Comparison of ENCODE assay signal across 8 mouse cellular contexts in genomic region chr9:21091707-21092320, GRCm38 (mm10). TPM values are rescaled to one million over a fixed set of nuclear protein-coding genes. Genes with fewer than 3 reads are reported as not detected.
DNase-seq lines count a peak whose midpoint lies in the region; ATAC-seq and TF ChIP-seq lines count a peak whose summit lies in the region.

TSS of gene Gm38431 (minus strand) at chr9:21091997.
TSS of gene Raver1 (minus strand) at chr9:21092008.

- peak within 1 kb of the TSS; percentile 96 for H3K9ac ChIP-seq in CH12.LX (ENCODE audit: insufficient read depth, low read depth)
- peak within 1 kb of the TSS; percentile 82 for H3K9ac ChIP-seq in forebrain, embryonic 11.5 days (ENCODE audit: low read length)
- peak within 1 kb of the TSS; percentile 85 for H3K9ac ChIP-seq in heart, embryonic 16.5 days (ENCODE audit: low read length)
- peak within 1 kb of the TSS; percentile 66 for H3K9ac ChIP-seq in liver, embryonic 15.5 days
- H3K9ac ChIP-seq in neural tube, embryonic 12.5 days, result peak within 1 kb of the TSS; percentile 65

- TF ChIP-seq RAD21 in CH12.LX (IDR thresholded peaks at IDR 0.05; ENCODE audit: low read depth, low read length), result no peak

- peak within 1 kb of the TSS; percentile 63 for H3K4me2 ChIP-seq in CH12.LX (ENCODE audit: insufficient read depth, low read depth, poor library complexity, severe bottlenecking)
- peak within 1 kb of the TSS; percentile 92 for H3K4me2 ChIP-seq in forebrain, embryonic 11.5 days (ENCODE audit: low read depth, low read length, severe bottlenecking)
- H3K4me2 ChIP-seq in heart, embryonic 16.5 days (ENCODE audit: low read depth, low read length), result peak within 1 kb of the TSS; percentile 91
- H3K4me2 ChIP-seq in liver, embryonic 15.5 days, result peak within 1 kb of the TSS; percentile 82
- H3K4me2 ChIP-seq in neural tube, embryonic 12.5 days (replicated peaks), result peak within 1 kb of the TSS; percentile 90

- peaks cover 9 to 40% of the 10 kb centered on the region in 2 experiments for H3K4me1 ChIP-seq in CH12.LX (ENCODE audit: control insufficient read depth in 1 of 2, insufficient read depth in 2 of 2)
- H3K4me1 ChIP-seq in forebrain, embryonic 11.5 days (replicated peaks; ENCODE audit: control insufficient read depth, insufficient read depth, low read length), result peaks cover 10% of the 10 kb centered on the region
- peaks cover 15% of the 10 kb centered on the region for H3K4me1 ChIP-seq in heart, embryonic 16.5 days (ENCODE audit: control insufficient read depth, insufficient read depth, low read length)
- peaks cover 48% of the 10 kb centered on the region for H3K4me1 ChIP-seq in liver, embryonic 15.5 days (replicated peaks)
- H3K4me1 ChIP-seq in neural tube, embryonic 12.5 days, result peaks cover 12% of the 10 kb centered on the region

- no peak for TF ChIP-seq CTCF in CH12.LX (conservative IDR thresholded peaks at IDR 0.05 in 1 of 2, IDR thresholded peaks at IDR 0.05 in 1 of 2; ENCODE audit: low read depth in 2 of 2, low read length in 2 of 2)

- no peak for TF ChIP-seq EP300 in CH12.LX (IDR thresholded peaks at IDR 0.05; ENCODE audit: low read length)

- no peaks in the 10 kb centered on the region for H3K27me3 ChIP-seq in CH12.LX (replicated peaks)
- no peaks in the 10 kb centered on the region for H3K27me3 ChIP-seq in forebrain, embryonic 11.5 days (ENCODE audit: control insufficient read depth, insufficient read depth, low read length)
- no peaks in the 10 kb centered on the region for H3K27me3 ChIP-seq in heart, embryonic 16.5 days (ENCODE audit: control insufficient read depth, insufficient read depth, low read length)
- no peaks in the 10 kb centered on the region for H3K27me3 ChIP-seq in liver, embryonic 15.5 days
- H3K27me3 ChIP-seq in neural tube, embryonic 12.5 days (replicated peaks), result no peaks in the 10 kb centered on the region

- peak; percentile 100 for ATAC-seq in forebrain, embryonic 11.5 days (replicated peaks; ENCODE audit: low FRiP score)
- peak; percentile 100 for ATAC-seq in heart, embryonic 16.5 days (replicated peaks; ENCODE audit: extremely low read depth, insufficient read depth, low FRiP score)
- peak; percentile 98 for ATAC-seq in liver, embryonic 15.5 days (ENCODE audit: insufficient read depth)
- ATAC-seq in neural tube, embryonic 12.5 days (ENCODE audit: low FRiP score, low read depth), result peak; percentile 99

- peaks cover 45% of the 10 kb centered on the region for H3K79me2 ChIP-seq in CH12.LX (replicated peaks; ENCODE audit: control insufficient read depth, extremely low read depth, insufficient read depth, poor library complexity, severe bottlenecking)

- peaks cover 42 to 60% of the 10 kb centered on the region in 2 experiments for H3K36me3 ChIP-seq in CH12.LX (replicated peaks in 1 of 2; ENCODE audit: control insufficient read depth in 1 of 2, insufficient read depth in 1 of 2, low read length in 1 of 2)
- peaks cover 14% of the 10 kb centered on the region for H3K36me3 ChIP-seq in forebrain, embryonic 11.5 days (ENCODE audit: control insufficient read depth, insufficient read depth, low read length)
- peaks cover 24% of the 10 kb centered on the region for H3K36me3 ChIP-seq in heart, embryonic 16.5 days (ENCODE audit: control insufficient read depth, insufficient read depth)
- H3K36me3 ChIP-seq in liver, embryonic 15.5 days (replicated peaks), result peaks cover 39% of the 10 kb centered on the region
- peaks cover 34% of the 10 kb centered on the region for H3K36me3 ChIP-seq in neural tube, embryonic 12.5 days

- in situ Hi-C loops in CH12.LX (cut with MboI; ENCODE audit: low pct_ligation_motif_present, low pct_unique_long_range_greater_than_20kb, low sequenced_read_pairs), result loop anchor here (5.0 kb wide), 1 partner anchor 40 kb away; the partner anchor contains the start of gene Tyk2

- peak; percentile 96 for TF ChIP-seq POLR2A in CH12.LX (IDR thresholded peaks at IDR 0.05; ENCODE audit: low read depth, low read length)

- peak within 1 kb of the TSS; percentile 95 for H3K27ac ChIP-seq in CH12.LX (ENCODE audit: insufficient read depth, low read depth)
- H3K27ac ChIP-seq in forebrain, embryonic 11.5 days (ENCODE audit: low read depth, low read length), result peak within 1 kb of the TSS; percentile 82
- peak within 1 kb of the TSS; percentile 88 for H3K27ac ChIP-seq in heart, embryonic 16.5 days (ENCODE audit: low read length)
- peak within 1 kb of the TSS; percentile 84 for H3K27ac ChIP-seq in liver, embryonic 15.5 days (replicated peaks)
- H3K27ac ChIP-seq in neural tube, embryonic 12.5 days, result peak within 1 kb of the TSS; percentile 69

- dilution Hi-C loops in CH12.LX (cut with MboI; ENCODE audit: extremely low pct_ligation_motif_present, extremely low pct_unique_long_range_greater_than_20kb, low sequenced_read_pairs), result no loop called here

- peak; percentile 99 for DNase-seq in CH12.LX (ENCODE audit: extremely low read depth)
- peak; percentile 97 for DNase-seq in c-Kit-positive CD71-positive TER-119-negative erythroid progenitor cells, embryonic 14.5 days (ENCODE audit: low read depth)
- DNase-seq in forebrain, embryonic 11.5 days (ENCODE audit: low spot score), result peak; percentile 99
- DNase-seq in kidney, postnatal 36 days, result peak; percentile 99
- DNase-seq in telencephalon, adult 2 months (ENCODE audit: low read depth, low spot score), result peak; percentile 98

- peak within 1 kb of the TSS; percentile 78 to 92 (median 85) for H3K4me3 ChIP-seq in CH12.LX (replicated peaks in 1 of 3; ENCODE audit: low read depth in 2 of 3, low read length in 2 of 3, poor library complexity in 1 of 3)
- H3K4me3 ChIP-seq in forebrain, embryonic 11.5 days (ENCODE audit: low read depth, low read length), result peak within 1 kb of the TSS; percentile 72
- H3K4me3 ChIP-seq in heart, embryonic 16.5 days (ENCODE audit: low read length), result peak within 1 kb of the TSS; percentile 75
- peak within 1 kb of the TSS; percentile 76 for H3K4me3 ChIP-seq in liver, embryonic 15.5 days (replicated peaks)
- peak within 1 kb of the TSS; percentile 64 for H3K4me3 ChIP-seq in neural tube, embryonic 12.5 days

- no peaks in the 10 kb centered on the region for H3K9me3 ChIP-seq in CH12.LX (replicated peaks; ENCODE audit: low read length)
- H3K9me3 ChIP-seq in forebrain, embryonic 11.5 days (ENCODE audit: control insufficient read depth, low read length), result no peaks in the 10 kb centered on the region
- H3K9me3 ChIP-seq in heart, embryonic 16.5 days (replicated peaks; ENCODE audit: control insufficient read depth, low read length), result no peaks in the 10 kb centered on the region
- no peaks in the 10 kb centered on the region for H3K9me3 ChIP-seq in liver, embryonic 15.5 days (replicated peaks)
- no peaks in the 10 kb centered on the region for H3K9me3 ChIP-seq in neural tube, embryonic 12.5 days

- WGBS in forebrain, embryonic 11.5 days, result under 1% methylated on average over 54 of the region's 54 CpGs
- WGBS in heart, embryonic 16.5 days, result under 1% methylated on average over 54 of the region's 54 CpGs
- WGBS in liver, embryonic 15.5 days (ENCODE audit: insufficient replicate concordance), result under 1% methylated on average over 54 of the region's 54 CpGs
- WGBS in neural tube, embryonic 12.5 days, result under 1% methylated on average over 54 of the region's 54 CpGs

TF ChIP-seq in CH12.LX, 34 proteins besides CTCF, POLR2A, EP300 and RAD21 (continues in another document):
- TF ChIP-seq CHD2 (IDR thresholded peaks at IDR 0.05; ENCODE audit: low read length), result peak; percentile 81
- TF ChIP-seq MAZ (IDR thresholded peaks at IDR 0.05; ENCODE audit: low read depth, low read length), result peak; percentile 85; the same call in 1 of the 2 replicates
- TF ChIP-seq SMC3 (IDR thresholded peaks at IDR 0.05; ENCODE audit: low read depth, low read length), result 0 out of 2 replicates have a peak, but pooled peaks have one; percentile 5
- peak; percentile 97 for TF ChIP-seq TBP (conservative IDR thresholded peaks at IDR 0.05; ENCODE audit: low read depth, low read length)
- peak; percentile 98 for TF ChIP-seq NELFE (IDR thresholded peaks at IDR 0.05; ENCODE audit: low read depth, low read length)
- TF ChIP-seq MXI1 (IDR thresholded peaks at IDR 0.05; ENCODE audit: low read depth, low read length), result peak; percentile 52
- no peak; the same call in 1 of the 2 replicates for TF ChIP-seq RCOR1 (conservative IDR thresholded peaks at IDR 0.05; ENCODE audit: low read depth, low read length)
- peak; percentile 89; the same call in 1 of the 2 replicates for TF ChIP-seq NRF1 (IDR thresholded peaks at IDR 0.05; ENCODE audit: low read depth, low read length)
- peak; percentile 81; the same call in 1 of the 2 replicates for TF ChIP-seq POLR2AphosphoS2 (IDR thresholded peaks at IDR 0.05; ENCODE audit: low read depth, low read length)
- TF ChIP-seq KAT2A (IDR thresholded peaks at IDR 0.05; ENCODE audit: insufficient replicate concordance, low read length), result peak; percentile 39; the same call in 1 of the 2 replicates
- TF ChIP-seq MAX (IDR thresholded peaks at IDR 0.05; ENCODE audit: low read length), result peak; percentile 25; the same call in 1 of the 2 replicates
- TF ChIP-seq HCFC1 (IDR thresholded peaks at IDR 0.05; ENCODE audit: low read depth, low read length), result peak; percentile 72
- TF ChIP-seq TCF12 (IDR thresholded peaks at IDR 0.05; ENCODE audit: low read depth, low read length), result peak; percentile 91
- no peak for TF ChIP-seq GABPA (IDR thresholded peaks at IDR 0.05; ENCODE audit: insufficient replicate concordance, low read depth, low read length)
- TF ChIP-seq ZMIZ1 (IDR thresholded peaks at IDR 0.05; ENCODE audit: low read depth, low read length), result peak; percentile 91
- peak; percentile 60 for TF ChIP-seq SIN3A (IDR thresholded peaks at IDR 0.05; ENCODE audit: low read length)

RNA-seq across cellular contexts. Expression of gene Gm38431, which starts in this region (rescaled TPM):
- total RNA-seq in CH12.LX (2012; rRNA removed) (20.6 and 30.5 TPM in 2 replicates), CH12.LX (2014; rRNA removed) (0.26 and 1.1 TPM in 2 replicates)
- polyA plus RNA-seq in CH12.LX (2012; ENCODE audit: insufficient read length, low read depth), result 7.1 and 9.8 TPM in 2 replicates
- polyA plus RNA-seq in forebrain, embryonic 11.5 days (2014; fragmentation: Nextera tagmentation; extraction: Ambion mirVana), result 3.9 and 4.5 TPM in 2 replicates
- polyA plus RNA-seq in heart, embryonic 16.5 days (2015; fragmentation: Nextera tagmentation; extraction: Ambion mirVana), result 2.0 and 2.3 TPM in 2 replicates
- polyA plus RNA-seq in liver, embryonic 15.5 days (2015; fragmentation: Nextera tagmentation; extraction: Ambion mirVana), result 1.9 and 2.4 TPM in 2 replicates
- 1.6 and 2.8 TPM in 2 replicates for polyA plus RNA-seq in neural tube, embryonic 12.5 days (2016; fragmentation: Nextera tagmentation; extraction: Ambion mirVana)

RNA-seq across cellular contexts. Expression of gene Raver1, which starts in this region (rescaled TPM):
- total RNA-seq in CH12.LX (2012; rRNA removed) (30.8 and 31.3 TPM in 2 replicates), CH12.LX (2014; rRNA removed) (16.0 and 18.9 TPM in 2 replicates)
- polyA plus RNA-seq in CH12.LX (2012; ENCODE audit: insufficient read length, low read depth), result 77.9 and 101 TPM in 2 replicates
- 118 and 124 TPM in 2 replicates for polyA plus RNA-seq in forebrain, embryonic 11.5 days (2014; fragmentation: Nextera tagmentation; extraction: Ambion mirVana)
- polyA plus RNA-seq in heart, embryonic 16.5 days (2015; fragmentation: Nextera tagmentation; extraction: Ambion mirVana), result 41.4 and 49.3 TPM in 2 replicates
- polyA plus RNA-seq in liver, embryonic 15.5 days (2015; fragmentation: Nextera tagmentation; extraction: Ambion mirVana), result 21.7 and 23.4 TPM in 2 replicates
- polyA plus RNA-seq in neural tube, embryonic 12.5 days (2016; fragmentation: Nextera tagmentation; extraction: Ambion mirVana), result 54.2 and 63.4 TPM in 2 replicates

Comparison
In these comparisons a context has a peak if more than half of its experiments do, and no peak if none do; other contexts are left out.
1. Peak in every context shown above with its lines: DNase-seq, ATAC-seq, H3K4me3 ChIP-seq and H3K27ac ChIP-seq.